Mouse (Mus musculus) embryo, embryonic 10.5 days (tissue): ENCODE data around the gene Kcna6.

Experiments used
- DNase-seq: peaks from one replicate; pipeline ENCODE4 v3.0.0-alpha.2; 2015; ENCODE audit warnings: low spot score

Gene Kcna6

GRCm38 (mm10) chr6:126740211-126741142, at the start of gene Kcna6:
Gene Kcna6, minus strand, starts transcription at chr6:126740674.
- DNase-seq: peak; percentile 75

DNA sequence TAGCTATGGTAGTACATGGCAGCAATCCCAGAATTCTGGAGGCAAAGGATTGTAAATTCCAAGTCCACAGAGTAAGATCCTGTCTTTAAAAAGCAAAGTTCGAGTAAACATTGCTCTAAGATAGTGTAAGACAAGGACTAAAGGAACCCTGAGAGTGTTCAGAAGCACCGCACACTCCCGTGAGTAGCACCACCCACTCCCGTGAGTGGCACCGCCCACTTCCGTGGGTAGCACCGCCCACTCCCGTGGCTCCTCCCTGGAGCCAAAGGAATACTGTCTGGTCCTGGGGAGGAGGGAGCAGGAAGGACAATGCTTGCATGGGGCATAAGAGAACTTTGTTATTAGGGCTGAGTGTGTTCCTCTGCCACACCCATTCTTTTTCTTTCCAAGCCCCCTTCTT, 48.4 kb upstream of the Kcna6 start:
- DNase-seq: no peak

- DNase-seq: no peak
Observed at GRCm38 (mm10) chr6:126784206-126784605, 43.7 kb upstream of the Kcna6 start.

- DNase-seq: no peak
Observed at GRCm38 (mm10) chr6:126783651-126784066, 43.2 kb upstream of the Kcna6 start.

- DNase-seq: no peak
Observed at GRCm38 (mm10) chr6:126783056-126783455, 42.6 kb upstream of the Kcna6 start.

GRCm38 (mm10) chr6:126777889-126778288, 37.4 kb upstream of the Kcna6 start:
- no peak for DNase-seq

GRCm38 (mm10) chr6:126773873-126774272, 33.4 kb upstream of the Kcna6 start:
- DNase-seq: no peak

GRCm38 (mm10) chr6:126772326-126772725, 31.9 kb upstream of the Kcna6 start:
- DNase-seq: no peak

DNA sequence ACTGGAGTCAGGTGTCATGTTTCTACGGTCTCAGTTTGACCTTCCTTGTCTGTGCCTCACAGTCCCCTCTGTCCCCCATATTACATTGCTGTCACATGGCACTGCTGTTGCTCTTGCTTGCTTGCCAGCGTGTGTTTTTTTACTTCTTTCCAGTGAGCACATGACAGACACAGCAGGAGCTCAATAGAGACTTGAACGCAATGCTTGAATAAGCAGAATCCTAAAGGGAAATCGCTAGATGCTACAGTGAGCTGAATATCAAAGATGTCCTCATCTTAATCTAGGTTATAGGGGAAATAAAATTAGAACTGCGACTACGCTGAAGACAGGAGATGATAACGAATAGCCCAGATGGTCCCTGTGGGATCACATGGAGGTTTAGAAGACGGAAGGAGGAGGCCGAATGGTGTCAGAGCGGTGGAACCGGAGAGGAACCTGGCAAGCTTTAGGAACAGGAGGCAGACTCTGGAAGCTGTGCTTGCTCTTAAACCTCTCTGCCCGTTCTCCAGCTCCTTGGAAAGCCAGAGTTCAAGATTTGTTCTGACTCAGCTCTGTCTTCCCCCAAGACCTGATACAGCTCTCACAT, 29.8 kb upstream of the Kcna6 start:
- DNase-seq: no peak

DNA sequence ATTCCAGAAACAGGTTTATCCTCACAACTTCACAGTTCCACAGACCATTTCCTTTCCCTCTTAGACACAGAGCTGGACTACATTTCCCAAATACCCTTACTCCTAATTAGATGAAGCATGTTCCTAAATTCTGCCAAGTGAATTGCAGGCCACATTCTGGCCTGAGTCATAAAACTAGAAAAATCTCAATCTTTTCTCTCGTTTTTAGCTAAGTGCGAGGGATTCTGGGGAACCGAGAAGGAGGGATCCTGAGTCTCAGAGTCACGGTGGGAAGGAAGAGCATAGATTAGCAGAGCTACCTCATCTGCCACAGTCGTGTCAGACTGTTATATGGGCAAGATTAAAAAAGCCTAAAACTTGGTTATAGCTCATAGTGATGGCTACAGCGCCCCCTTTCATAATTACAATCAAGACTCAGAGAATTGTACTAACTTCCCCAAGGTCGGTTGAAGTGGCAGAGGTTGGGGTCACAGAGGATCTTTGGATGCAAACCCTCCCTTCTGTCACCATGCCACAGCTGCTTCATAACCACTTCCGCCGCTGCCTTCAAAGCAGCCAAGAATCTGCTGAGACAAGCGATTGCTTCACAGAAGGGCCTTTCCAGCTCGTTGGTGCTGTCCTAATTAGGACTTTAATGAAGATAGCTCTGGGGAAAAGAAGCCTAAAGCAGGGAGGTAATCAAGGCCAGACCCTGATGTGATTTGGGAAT, 28.6 kb upstream of the Kcna6 start:
- no peak for DNase-seq

- DNase-seq: peak; percentile 30
Observed at GRCm38 (mm10) chr6:126767610-126768532, 27.4 kb upstream of the Kcna6 start.

GRCm38 (mm10) chr6:126766552-126766951, 26.1 kb upstream of the Kcna6 start:
- DNase-seq: peak; percentile 56

GRCm38 (mm10) chr6:126764563-126765091, 24.2 kb upstream of the Kcna6 start:
- no peak for DNase-seq

DNA sequence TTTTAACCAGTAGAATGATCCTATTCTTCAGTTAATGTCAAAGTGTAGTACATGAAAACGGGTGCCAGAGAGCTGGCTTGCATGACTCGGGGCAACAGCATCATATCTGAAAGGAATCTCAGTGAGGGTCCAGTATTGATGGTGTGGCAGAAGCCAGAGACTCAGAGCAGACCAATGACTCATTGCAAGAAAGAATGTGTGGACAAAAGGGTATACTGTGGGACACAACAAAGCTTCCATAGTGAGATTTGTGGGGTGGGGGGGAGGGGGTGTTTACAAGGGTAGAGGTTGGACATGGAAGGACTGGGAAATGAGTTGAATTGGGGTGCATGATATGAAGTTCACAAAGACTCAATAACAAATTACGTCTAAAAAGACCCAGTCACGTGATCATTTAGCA, 20.9 kb upstream of the Kcna6 start:
- DNase-seq: no peak

DNA sequence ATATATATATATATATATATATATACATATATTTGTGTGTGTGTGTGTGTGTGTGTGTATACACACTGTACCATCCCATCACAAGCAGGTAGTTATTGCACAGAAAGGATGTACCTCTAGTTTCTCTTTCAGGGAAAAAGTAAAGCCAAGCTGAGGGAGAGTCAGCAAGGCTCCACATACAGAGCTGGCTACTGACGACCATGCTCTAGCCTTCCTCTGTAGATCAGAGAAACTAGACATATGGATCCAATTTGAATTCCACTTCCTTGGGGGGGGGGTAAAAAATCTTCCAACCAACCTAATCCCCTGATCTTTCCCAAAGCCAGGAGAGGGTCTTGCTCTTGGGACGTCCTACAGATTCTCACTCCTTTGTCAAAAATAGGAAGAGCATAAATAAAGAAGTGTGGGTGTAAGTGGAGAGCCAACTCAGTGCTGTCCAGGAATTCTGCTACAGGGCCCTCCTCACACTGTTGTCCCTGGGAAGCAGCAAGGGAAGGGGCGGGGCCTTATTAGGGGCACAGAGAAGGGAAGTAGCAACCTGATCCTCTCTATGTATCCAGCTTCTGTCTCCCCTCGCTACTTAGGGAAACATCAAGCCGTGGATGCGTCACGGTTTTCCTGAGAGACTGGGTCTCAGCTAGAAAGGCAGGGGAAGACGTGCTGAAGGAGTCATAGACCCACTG, 15.4 kb upstream of the Kcna6 start:
- peak; percentile 85 for DNase-seq

GRCm38 (mm10) chr6:126752520-126752919, 12.0 kb upstream of the Kcna6 start:
- peak; percentile 64 for DNase-seq

- no peak for DNase-seq
Observed at GRCm38 (mm10) chr6:126745888-126746287, 5.4 kb upstream of the Kcna6 start.

GRCm38 (mm10) chr6:126742610-126743009, 2.1 kb upstream of the Kcna6 start:
- DNase-seq: no peak

GRCm38 (mm10) chr6:126739326-126740210, 906 bp downstream of the Kcna6 start:
- DNase-seq: peak; percentile 54

GRCm38 (mm10) chr6:126736996-126737395, 3.5 kb downstream of the Kcna6 start:
- no peak for DNase-seq
